ENCODE assay signal across 32 mouse cellular contexts in the genomic region with DNA sequence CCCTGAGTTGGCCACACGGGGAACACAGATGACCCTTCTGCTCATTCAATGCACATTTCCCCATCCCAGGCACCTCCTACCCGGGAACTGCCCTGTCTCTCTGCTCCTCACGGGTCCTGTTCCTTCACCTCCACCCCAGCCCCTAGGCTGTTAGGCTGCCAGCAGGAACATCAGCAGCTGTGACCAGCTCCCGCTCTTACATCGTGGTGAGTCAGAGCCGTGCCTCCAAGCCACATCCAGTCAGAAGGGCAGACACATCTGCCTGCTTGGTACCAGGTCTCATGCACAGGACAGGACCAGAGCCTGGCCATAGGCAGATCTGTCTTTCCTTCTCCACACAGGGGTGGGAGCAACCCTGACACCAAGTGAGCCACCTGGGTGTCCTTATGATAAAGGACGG. TPM values are rescaled to one million over a fixed set of nuclear protein-coding genes. Genes with fewer than 3 reads are reported as not detected.
DNase-seq lines count a peak whose midpoint lies in the region; ATAC-seq and TF ChIP-seq lines count a peak whose summit lies in the region.
"Had no signal": no experiment of that assay in that cellular context is flagged by ENCODE, and none has a peak within 500 bp of the region (broad histone marks: within the 10 kb centered on the region; RNA-seq: fewer than 3 reads in every experiment).

No protein-coding gene starts in this region.

- no peak for TF ChIP-seq CTCF in gastrocnemius, adult 2 months (IDR thresholded peaks at IDR 0.05)

- no peak for ATAC-seq in activated CD4-positive, CD25-positive, alpha-beta regulatory T cell, adult 4 months
- ATAC-seq: forebrain, embryonic 14.5 days; hindbrain, embryonic 16.5 days; liver, embryonic 12.5 days; liver, postnatal 0 days; midbrain, embryonic 15.5 days had no signal

- H3K27ac ChIP-seq in gastrocnemius, adult 2 months: no peak overlapping the region
- H3K27ac ChIP-seq: heart, adult 2 months; heart, embryonic 13.5 days; hindbrain, embryonic 10.5 days; left cerebral cortex, adult 2 months; liver, embryonic 12.5 days; midbrain, embryonic 15.5 days; neural tube, embryonic 12.5 days had no signal

- intact Hi-C loops in gastrocnemius, adult 2 months (cut with DNase I): no loop called here

- peak; percentile 43 to 56 for DNase-seq in adrenal gland, adult (ENCODE audit: inconsistent age in 2 of 2, low spot score in 1 of 2)
- no peak for DNase-seq in adrenal gland, postnatal 4 days (ENCODE audit: low spot score in 2 of 2)
- peak; percentile 10 for DNase-seq in gastrocnemius, adult 2 months
- DNase-seq in gastrocnemius, adult 8-10 months (ENCODE audit: low spot score in 2 of 2): no peak
- DNase-seq in 3134 (ENCODE audit: extremely low read depth, insufficient read length, low spot score) (peak; percentile 58), NIH3T3 (ENCODE audit: low read depth) (peak; percentile 38)
- no peak for DNase-seq in neural tube, embryonic 10.5 days (ENCODE audit: extremely low spot score, low spot score)
- DNase-seq: cerebellum, adult 8-10 months; cerebellum, postnatal 25 days; heart, adult 2 months; heart, postnatal 10 days; kidney, adult 18-20 months; liver, postnatal 0 days; lung, postnatal 36 days had no signal

- H3K4me3 ChIP-seq in gastrocnemius, adult 2 months: no peak overlapping the region
- H3K4me3 ChIP-seq: heart, adult 2 months; heart, embryonic 13.5 days; hindbrain, embryonic 10.5 days; kidney, embryonic 15.5 days; left cerebral cortex, adult 2 months; liver, embryonic 12.5 days; midbrain, embryonic 15.5 days; neural tube, embryonic 12.5 days had no signal

RNA-seq across cellular contexts. Expression of a gene that starts 2.1 kb away (rescaled TPM):
- total RNA-seq in adrenal gland, postnatal 4 days (2021): 1 to 10 TPM; 1.9 to 3.0 TPM
- under 1 TPM in 1 of 2 experiments, not detected in 1; 0.20 TPM for total RNA-seq in gastrocnemius, adult 2 months (2021)
- under 1 TPM in 2 of 4 experiments, not detected in 2; 0.17 to 0.27 TPM for total RNA-seq in gastrocnemius, adult 8-10 months (2022)
- not detected for polyA plus RNA-seq in activated CD4-positive, CD25-positive, alpha-beta regulatory T cell, adult 4 months (2017; shearing (Covaris generic))

RNA-seq across cellular contexts. Expression of a gene that starts 32.6 kb away (rescaled TPM):
- total RNA-seq in adrenal gland, postnatal 4 days (2021): 1 to 10 TPM in 1 of 2 experiments, not detected in 1; 2.3 TPM
- total RNA-seq in gastrocnemius, adult 2 months (2021): not detected
- not detected for total RNA-seq in gastrocnemius, adult 8-10 months (2022)
- polyA plus RNA-seq in activated CD4-positive, CD25-positive, alpha-beta regulatory T cell, adult 4 months (2017; shearing (Covaris generic)): not detected
- total RNA-seq: gastrocnemius, adult 18-20 months; heart, adult 2 months; heart, postnatal 10 days; layer of hippocampus, adult 18-20 months; layer of hippocampus, postnatal 10 days; left cerebral cortex, postnatal 25 days had no signal
- polyA plus RNA-seq: forebrain, embryonic 14.5 days; heart, embryonic 13.5 days; intestine, embryonic 14.5 days; liver, embryonic 12.5 days; liver, postnatal 0 days; midbrain, embryonic 15.5 days; neural tube, embryonic 12.5 days; small intestine, adult 2 months had no signal

RNA-seq across cellular contexts. Expression of a gene that starts 49.9 kb away (rescaled TPM):
- total RNA-seq in adrenal gland, postnatal 4 days (2021): 10 to 100 TPM in 1 of 2 experiments, 1 to 10 TPM in 1; 1.0 to 24.8 TPM
- total RNA-seq in gastrocnemius, adult 2 months (2021): under 1 TPM in 1 of 2 experiments, not detected in 1; 0.25 TPM
- under 1 TPM in 2 of 4 experiments, not detected in 2; 0.11 to 0.58 TPM for total RNA-seq in gastrocnemius, adult 8-10 months (2022)
- not detected for polyA plus RNA-seq in activated CD4-positive, CD25-positive, alpha-beta regulatory T cell, adult 4 months (2017; shearing (Covaris generic))
- total RNA-seq: layer of hippocampus, adult 18-20 months; layer of hippocampus, postnatal 10 days; left cerebral cortex, adult 2 months; left cerebral cortex, postnatal 25 days had no signal
- polyA plus RNA-seq: embryonic facial prominence, embryonic 11.5 days; forebrain, embryonic 14.5 days; hindbrain, embryonic 10.5 days; hindbrain, embryonic 16.5 days; liver, embryonic 12.5 days; liver, postnatal 0 days; midbrain, embryonic 15.5 days; neural tube, embryonic 12.5 days; small intestine, adult 2 months; stomach, embryonic 14.5 days had no signal

RNA-seq across cellular contexts. Expression of a gene that starts 54.7 kb away (rescaled TPM):
- total RNA-seq in adrenal gland, postnatal 4 days (2021): 1 to 10 TPM; 2.9 to 9.6 TPM
- 100 to 1,000 TPM; 223 to 468 TPM for total RNA-seq in gastrocnemius, adult 2 months (2021)
- 100 to 1,000 TPM; 243 to 314 (median 275) TPM for total RNA-seq in gastrocnemius, adult 8-10 months (2022)
- polyA plus RNA-seq in activated CD4-positive, CD25-positive, alpha-beta regulatory T cell, adult 4 months (2017; shearing (Covaris generic)): not detected
- total RNA-seq: layer of hippocampus, adult 18-20 months had no signal
- polyA plus RNA-seq: forebrain, embryonic 14.5 days; hindbrain, embryonic 10.5 days; midbrain, embryonic 15.5 days; neural tube, embryonic 12.5 days had no signal

Comparison
In these comparisons a context has a peak if more than half of its experiments do, and no peak if none do; other contexts are left out.
1. DNase-seq: peak in adrenal gland, adult (2 of 2), gastrocnemius, adult 2 months (single experiment), 3134 (single experiment) and NIH3T3 (single experiment); none in adrenal gland, postnatal 4 days (0 of 2), gastrocnemius, adult 8-10 months (0 of 2) and neural tube, embryonic 10.5 days (single experiment).